Mouse (Mus musculus): ENCODE data around the gene Eps8. TPM values are rescaled to one million over a fixed set of nuclear protein-coding genes. Genes with fewer than 3 reads are reported as not detected.
"Not testable (repeated sequence)": the region's sequence is repeated elsewhere in the genome, so short reads cannot be mapped to it uniquely, and the experiment has no call there.

Eps8 gene
- polyA plus RNA-seq, 1 experiment = 66.0 TPM

GRCm38 (mm10) chr6:137491659-137492058 is 163.0 kb downstream of the Eps8 start:
- Histone ChIP-seq H3K27me3 (ENCODE audit: control insufficient read depth, insufficient read depth, low read length) (no peaks in the 10 kb centered on the region), H3K27ac (ENCODE audit: insufficient read depth, low read depth, low read length) (no peak overlapping the region), H3K4me3 (ENCODE audit: low read depth, low read length) (no peak overlapping the region), H3K4me1 (ENCODE audit: control insufficient read depth, insufficient read depth, insufficient read length, low read length) (peaks cover 13% of the 10 kb centered on the region), H3K36me3 (ENCODE audit: control insufficient read depth, insufficient read depth, low read length) (peaks cover 54% of the 10 kb centered on the region)
- 47% methylated on average over 2 of the region's 2 CpGs for WGBS
- no peak for TF ChIP-seq POLR2A (IDR thresholded peaks at IDR 0.05; ENCODE audit: low read depth, low read length)
- no peak for TF ChIP-seq CTCF (IDR thresholded peaks at IDR 0.05; ENCODE audit: extremely low read depth, insufficient read length, insufficient replicate concordance, low read depth, low read length)

GRCm38 (mm10) chr6:137490115-137490514 is 164.6 kb downstream of the Eps8 start:
- WGBS = 89% methylated on average over 14 of the region's 14 CpGs
- Histone ChIP-seq H3K4me3 (ENCODE audit: low read depth, low read length) (no peak overlapping the region), H3K4me1 (ENCODE audit: control insufficient read depth, insufficient read depth, insufficient read length, low read length) (peaks cover 13% of the 10 kb centered on the region), H3K27ac (ENCODE audit: insufficient read depth, low read depth, low read length) (no peak overlapping the region), H3K27me3 (ENCODE audit: control insufficient read depth, insufficient read depth, low read length) (no peaks in the 10 kb centered on the region), H3K36me3 (ENCODE audit: control insufficient read depth, insufficient read depth, low read length) (peaks cover 54% of the 10 kb centered on the region)
- TF ChIP-seq CTCF (IDR thresholded peaks at IDR 0.05; ENCODE audit: extremely low read depth, insufficient read length, insufficient replicate concordance, low read depth, low read length) (no peak), POLR2A (IDR thresholded peaks at IDR 0.05; ENCODE audit: low read depth, low read length) (no peak)

GRCm38 (mm10) chr6:137487443-137487842 is 167.2 kb downstream of the Eps8 start:
- TF ChIP-seq POLR2A (IDR thresholded peaks at IDR 0.05; ENCODE audit: low read depth, low read length) = no peak
- peaks cover 70% of the 10 kb centered on the region for H3K36me3 ChIP-seq (ENCODE audit: control insufficient read depth, insufficient read depth, low read length)
- WGBS = 77% methylated on average over 6 of the region's 6 CpGs

GRCm38 (mm10) chr6:137482891-137483290 is 171.8 kb downstream of the Eps8 start:
- Histone ChIP-seq H3K4me3 (ENCODE audit: low read depth, low read length) (no peak overlapping the region), H3K36me3 (ENCODE audit: control insufficient read depth, insufficient read depth, low read length) (peaks cover 71% of the 10 kb centered on the region), H3K27me3 (ENCODE audit: control insufficient read depth, insufficient read depth, low read length) (no peaks in the 10 kb centered on the region), H3K4me1 (ENCODE audit: control insufficient read depth, insufficient read depth, insufficient read length, low read length) (no peaks in the 10 kb centered on the region), H3K27ac (ENCODE audit: insufficient read depth, low read depth, low read length) (no peak overlapping the region)
- 85% methylated on average over 7 of the region's 7 CpGs for WGBS
- no peak for TF ChIP-seq CTCF (IDR thresholded peaks at IDR 0.05; ENCODE audit: extremely low read depth, insufficient read length, insufficient replicate concordance, low read depth, low read length)
- TF ChIP-seq POLR2A (IDR thresholded peaks at IDR 0.05; ENCODE audit: low read depth, low read length) = no peak

More at GRCm38 (mm10) chr6:137487443-137487842, 167.2 kb downstream of the Eps8 start:
- Histone ChIP-seq H3K4me3 (ENCODE audit: low read depth, low read length) (no peak overlapping the region), H3K27ac (ENCODE audit: insufficient read depth, low read depth, low read length) (no peak overlapping the region), H3K27me3 (ENCODE audit: control insufficient read depth, insufficient read depth, low read length) (no peaks in the 10 kb centered on the region), H3K4me1 (ENCODE audit: control insufficient read depth, insufficient read depth, insufficient read length, low read length) (peaks cover 4% of the 10 kb centered on the region)

- 84% methylated on average over 5 of the region's 5 CpGs for WGBS
- not testable (repeated sequence) for H3K27me3 ChIP-seq (ENCODE audit: control insufficient read depth, insufficient read depth, low read length); H3K4me3 ChIP-seq (ENCODE audit: low read depth, low read length); H3K4me1 ChIP-seq (ENCODE audit: control insufficient read depth, insufficient read depth, insufficient read length, low read length); H3K27ac ChIP-seq (ENCODE audit: insufficient read depth, low read depth, low read length)
- H3K36me3 ChIP-seq (ENCODE audit: control insufficient read depth, insufficient read depth, low read length) = peaks cover 36% of the 10 kb centered on the region
Measured at GRCm38 (mm10) chr6:137475695-137476094, 179.0 kb downstream of the Eps8 start.

- Histone ChIP-seq H3K36me3 (ENCODE audit: control insufficient read depth, insufficient read depth, low read length) (peaks cover 18% of the 10 kb centered on the region), H3K27ac (ENCODE audit: insufficient read depth, low read depth, low read length) (no peak overlapping the region), H3K27me3 (ENCODE audit: control insufficient read depth, insufficient read depth, low read length) (no peaks in the 10 kb centered on the region), H3K4me1 (ENCODE audit: control insufficient read depth, insufficient read depth, insufficient read length, low read length) (peaks cover 12% of the 10 kb centered on the region; the same call in 1 of the 2 replicates), H3K4me3 (ENCODE audit: low read depth, low read length) (no peak overlapping the region)
- WGBS = 81% methylated on average over 1 of the region's 1 CpGs
- TF ChIP-seq POLR2A (IDR thresholded peaks at IDR 0.05; ENCODE audit: low read depth, low read length) (no peak), CTCF (IDR thresholded peaks at IDR 0.05; ENCODE audit: extremely low read depth, insufficient read length, insufficient replicate concordance, low read depth, low read length) (no peak)
Measured at GRCm38 (mm10) chr6:137473433-137473832, 181.2 kb downstream of the Eps8 start.

- Histone ChIP-seq H3K4me3 (ENCODE audit: low read depth, low read length) (no peak overlapping the region), H3K27ac (ENCODE audit: insufficient read depth, low read depth, low read length) (no peak overlapping the region), H3K36me3 (ENCODE audit: control insufficient read depth, insufficient read depth, low read length) (peaks cover 11% of the 10 kb centered on the region), H3K4me1 (ENCODE audit: control insufficient read depth, insufficient read depth, insufficient read length, low read length) (peaks cover 12% of the 10 kb centered on the region; the same call in 1 of the 2 replicates), H3K27me3 (ENCODE audit: control insufficient read depth, insufficient read depth, low read length) (no peaks in the 10 kb centered on the region)
- WGBS = 85% methylated on average over 9 of the region's 9 CpGs
- TF ChIP-seq POLR2A (IDR thresholded peaks at IDR 0.05; ENCODE audit: low read depth, low read length) = no peak
- no peak for TF ChIP-seq CTCF (IDR thresholded peaks at IDR 0.05; ENCODE audit: extremely low read depth, insufficient read length, insufficient replicate concordance, low read depth, low read length)
Measured at GRCm38 (mm10) chr6:137472129-137472528, 182.5 kb downstream of the Eps8 start.
